Mouse (Mus musculus): ENCODE results near the gene Optn. TPM values are rescaled to one million over a fixed set of nuclear protein-coding genes. Genes with fewer than 3 reads are reported as not detected.

Optn gene
- polyA plus RNA-seq, 1 experiment from 2014 or later, result 12.4 TPM

- Histone ChIP-seq H3K9ac (no peak overlapping the region), H3K27me3 (replicated peaks) (no peaks in the 10 kb centered on the region), H3K27ac (no peak overlapping the region), H3K36me3 (peaks cover 40% of the 10 kb centered on the region), H3K9me3 (no peaks in the 10 kb centered on the region), H3K4me1 (no peaks in the 10 kb centered on the region), H3K4me2 (no peak overlapping the region), H3K4me3 (replicated peaks) (no peak overlapping the region)
- ATAC-seq (ENCODE audit: insufficient read depth, low FRiP score, low read depth), result no peak
- WGBS, result 83% methylated on average over 11 of the region's 11 CpGs
Measured at GRCm38 (mm10) chr2:4995646-4996045, 68.2 kb downstream of the Optn start.

- Histone ChIP-seq H3K27ac (no peak overlapping the region), H3K36me3 (peaks cover 30% of the 10 kb centered on the region), H3K9me3 (no peaks in the 10 kb centered on the region), H3K9ac (no peak overlapping the region), H3K4me1 (no peaks in the 10 kb centered on the region), H3K4me3 (replicated peaks) (no peak overlapping the region), H3K4me2 (no peak overlapping the region), H3K27me3 (replicated peaks) (no peaks in the 10 kb centered on the region)
- 89% methylated on average over 4 of the region's 4 CpGs for WGBS
- ATAC-seq (ENCODE audit: insufficient read depth, low FRiP score, low read depth), result no peak
Measured at GRCm38 (mm10) chr2:4994436-4994835, 69.4 kb downstream of the Optn start.

- H3K9ac ChIP-seq, result no peak overlapping the region
Measured at GRCm38 (mm10) chr2:4993584-4993983, 70.3 kb downstream of the Optn start.

GRCm38 (mm10) chr2:4988826-4989424 is 74.9 kb downstream of the Optn start:
- no peak overlapping the region for H3K4me3 ChIP-seq (replicated peaks)

More at GRCm38 (mm10) chr2:4993584-4993983, 70.3 kb downstream of the Optn start:
- no peaks in the 10 kb centered on the region for H3K4me1 ChIP-seq
- H3K27ac ChIP-seq, result no peak overlapping the region
- H3K4me2 ChIP-seq, result no peak overlapping the region
- H3K27me3 ChIP-seq (replicated peaks), result no peaks in the 10 kb centered on the region
- no peak for ATAC-seq (ENCODE audit: insufficient read depth, low FRiP score, low read depth)
- 92% methylated on average over 11 of the region's 11 CpGs for WGBS
- no peaks in the 10 kb centered on the region for H3K9me3 ChIP-seq
- peaks cover 24% of the 10 kb centered on the region; the same call in 1 of the 2 replicates for H3K36me3 ChIP-seq
- H3K4me3 ChIP-seq (replicated peaks), result no peak overlapping the region

GRCm38 (mm10) chr2:4987388-4988180 is 76.3 kb downstream of the Optn start:
- H3K27ac ChIP-seq, result no peak overlapping the region
- ATAC-seq (ENCODE audit: insufficient read depth, low FRiP score, low read depth), result no peak
- 0 out of 2 replicates have a peak, but pooled peaks cover 3% of the 10 kb centered on the region for H3K36me3 ChIP-seq
- no peak overlapping the region for H3K9ac ChIP-seq
- H3K4me2 ChIP-seq, result no peak overlapping the region
- no peaks in the 10 kb centered on the region for H3K4me1 ChIP-seq
- no peak overlapping the region for H3K4me3 ChIP-seq (replicated peaks)
- no peaks in the 10 kb centered on the region for H3K27me3 ChIP-seq (replicated peaks)
- no peaks in the 10 kb centered on the region for H3K9me3 ChIP-seq
- 79% methylated on average over 8 of the region's 8 CpGs for WGBS

More at GRCm38 (mm10) chr2:4988826-4989424, 74.9 kb downstream of the Optn start:
- H3K4me2 ChIP-seq, result no peak overlapping the region
- no peak for ATAC-seq (ENCODE audit: insufficient read depth, low FRiP score, low read depth)
- H3K36me3 ChIP-seq, result 0 out of 2 replicates have a peak, but pooled peaks cover 7% of the 10 kb centered on the region
- no peaks in the 10 kb centered on the region for H3K9me3 ChIP-seq
- H3K9ac ChIP-seq, result no peak overlapping the region
- H3K4me1 ChIP-seq, result no peaks in the 10 kb centered on the region
- no peaks in the 10 kb centered on the region for H3K27me3 ChIP-seq (replicated peaks)
- H3K27ac ChIP-seq, result no peak overlapping the region
- WGBS, result 78% methylated on average over 11 of the region's 11 CpGs

GRCm38 (mm10) chr2:4986798-4987197 is 77.1 kb downstream of the Optn start:
- Histone ChIP-seq H3K27ac (no peak overlapping the region), H3K4me2 (no peak overlapping the region), H3K36me3 (no peaks in the 10 kb centered on the region), H3K9ac (no peak overlapping the region), H3K4me1 (no peaks in the 10 kb centered on the region), H3K27me3 (replicated peaks) (no peaks in the 10 kb centered on the region), H3K4me3 (replicated peaks) (no peak overlapping the region), H3K9me3 (no peaks in the 10 kb centered on the region)
- no peak for ATAC-seq (ENCODE audit: insufficient read depth, low FRiP score, low read depth)
- 75% methylated on average over 4 of the region's 4 CpGs for WGBS

GRCm38 (mm10) chr2:4985000-4985399 is 78.9 kb downstream of the Optn start:
- no peak for ATAC-seq (ENCODE audit: insufficient read depth, low FRiP score, low read depth)
- H3K27ac ChIP-seq, result no peak overlapping the region
- no peaks in the 10 kb centered on the region for H3K4me1 ChIP-seq
- 72% methylated on average over 6 of the region's 6 CpGs for WGBS
- H3K36me3 ChIP-seq, result no peaks in the 10 kb centered on the region
- no peaks in the 10 kb centered on the region for H3K27me3 ChIP-seq (replicated peaks)
- no peak overlapping the region for H3K9ac ChIP-seq
- no peaks in the 10 kb centered on the region for H3K9me3 ChIP-seq
- H3K4me2 ChIP-seq, result no peak overlapping the region
- no peak overlapping the region for H3K4me3 ChIP-seq (replicated peaks)

- H3K27me3 ChIP-seq (replicated peaks), result no peaks in the 10 kb centered on the region
- H3K27ac ChIP-seq, result no peak overlapping the region
- H3K9me3 ChIP-seq, result no peaks in the 10 kb centered on the region
- H3K4me2 ChIP-seq, result no peak overlapping the region
- no peak for ATAC-seq (ENCODE audit: insufficient read depth, low FRiP score, low read depth)
- no peak overlapping the region for H3K9ac ChIP-seq
- H3K4me3 ChIP-seq (replicated peaks), result no peak overlapping the region
- H3K4me1 ChIP-seq, result no peaks in the 10 kb centered on the region
- 31% methylated on average over 5 of the region's 5 CpGs for WGBS
- no peaks in the 10 kb centered on the region for H3K36me3 ChIP-seq
Measured at GRCm38 (mm10) chr2:4983987-4984386, 79.9 kb downstream of the Optn start.

- no peaks in the 10 kb centered on the region for H3K36me3 ChIP-seq
- no peak overlapping the region for H3K27ac ChIP-seq
- H3K9ac ChIP-seq, result no peak overlapping the region
- no peaks in the 10 kb centered on the region for H3K9me3 ChIP-seq
- no peak overlapping the region for H3K4me3 ChIP-seq (replicated peaks)
- H3K4me1 ChIP-seq, result no peaks in the 10 kb centered on the region
- ATAC-seq (ENCODE audit: insufficient read depth, low FRiP score, low read depth), result no peak
- 32% methylated on average over 8 of the region's 8 CpGs for WGBS
- H3K4me2 ChIP-seq, result no peak overlapping the region
- no peaks in the 10 kb centered on the region for H3K27me3 ChIP-seq (replicated peaks)
Measured at GRCm38 (mm10) chr2:4978091-4978490, 85.8 kb downstream of the Optn start.

GRCm38 (mm10) chr2:4975807-4976206 is 88.0 kb downstream of the Optn start, which contains the start of gene Ucma:
Ucma (plus strand) TSS chr2:4976122.
- ATAC-seq (ENCODE audit: insufficient read depth, low FRiP score, low read depth), result no peak
- H3K9me3 ChIP-seq, result no peaks in the 10 kb centered on the region
- H3K4me2 ChIP-seq, result no peak within 1 kb of the TSS
- no peaks in the 10 kb centered on the region for H3K36me3 ChIP-seq
- no peaks in the 10 kb centered on the region for H3K27me3 ChIP-seq (replicated peaks)
- no peak within 1 kb of the TSS for H3K27ac ChIP-seq
- H3K4me1 ChIP-seq, result no peaks in the 10 kb centered on the region
- no peak within 1 kb of the TSS for H3K4me3 ChIP-seq (replicated peaks)
- H3K9ac ChIP-seq, result no peak within 1 kb of the TSS
- 68% methylated on average over 5 of the region's 5 CpGs for WGBS
